Mouse (Mus musculus) right cerebral cortex, postnatal 25 days (tissue): ENCODE measurements around the gene Cdh3.
"Not testable (repeated sequence)": the region's sequence is repeated elsewhere in the genome, so short reads cannot be mapped to it uniquely, and the experiment has no call there.

Experiments used
- DNase-seq: peaks from one replicate; pipeline ENCODE4 v3.0.0; 2022

Cdh3 gene

DNA sequence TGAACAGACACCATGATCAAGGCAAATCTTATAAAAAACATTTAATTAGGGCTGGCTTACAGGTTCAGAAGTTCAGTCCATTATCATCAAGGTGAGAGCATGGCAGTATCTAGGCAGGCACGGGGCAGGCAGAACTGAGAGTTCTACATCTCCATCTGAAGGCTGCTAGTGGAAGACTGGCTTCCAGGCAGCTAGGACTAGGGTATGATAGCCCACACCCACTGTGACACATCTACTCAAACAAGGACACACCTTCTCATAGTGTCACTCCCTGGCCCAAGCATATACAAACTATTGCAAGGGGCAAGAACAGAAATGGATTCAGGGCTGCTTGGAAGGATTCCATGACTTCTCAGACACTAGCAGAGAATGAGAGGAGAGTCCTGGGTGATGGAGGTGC is 61.5 kb downstream of the Cdh3 start:
- not testable (repeated sequence) for DNase-seq

DNA sequence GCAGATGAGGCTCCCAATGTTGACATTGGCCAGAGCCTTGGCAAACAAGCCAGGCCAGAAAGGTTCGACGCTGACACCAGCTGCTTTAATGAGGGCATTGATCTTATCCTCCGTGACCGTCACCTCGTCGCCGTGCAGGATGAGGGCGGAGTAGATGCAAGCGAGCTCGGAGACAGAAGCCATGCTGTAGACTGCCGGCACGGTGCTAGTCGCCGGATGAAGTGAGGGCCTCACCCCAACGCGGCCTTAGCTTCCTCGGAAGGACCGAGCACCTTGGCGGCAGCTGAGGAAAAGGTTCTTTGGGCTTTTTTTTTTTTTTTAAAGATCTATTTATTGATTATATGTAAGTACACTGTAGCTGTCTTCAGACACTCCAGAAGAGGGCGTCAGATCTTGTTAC is 62.5 kb downstream of the Cdh3 start, which contains the start of gene Gm10073:
TSS of gene Gm10073 (minus strand) at position 294 of the 400 bp plus-strand sequence.
- DNase-seq, result not testable (repeated sequence)

DNA sequence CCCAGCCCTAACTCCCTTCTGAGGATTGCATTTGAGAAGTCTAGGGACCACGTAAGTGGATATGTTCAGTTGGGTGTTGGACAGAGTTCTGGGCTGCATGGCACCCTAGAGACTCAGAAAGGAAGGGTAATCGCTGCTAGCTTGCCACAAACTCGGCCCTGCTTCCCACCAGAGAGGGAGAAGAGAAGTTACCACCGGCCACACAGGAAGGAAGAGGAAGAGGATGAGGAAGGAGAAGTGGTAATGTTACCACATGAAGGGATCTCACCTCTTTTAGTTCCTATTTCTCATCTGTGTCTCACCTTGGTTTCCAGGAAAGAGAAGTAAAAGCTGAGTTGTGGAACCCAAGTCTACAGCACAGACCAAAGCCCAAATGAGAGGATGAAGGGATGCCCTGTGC is 63.6 kb downstream of the Cdh3 start:
- DNase-seq, result no peak

DNA sequence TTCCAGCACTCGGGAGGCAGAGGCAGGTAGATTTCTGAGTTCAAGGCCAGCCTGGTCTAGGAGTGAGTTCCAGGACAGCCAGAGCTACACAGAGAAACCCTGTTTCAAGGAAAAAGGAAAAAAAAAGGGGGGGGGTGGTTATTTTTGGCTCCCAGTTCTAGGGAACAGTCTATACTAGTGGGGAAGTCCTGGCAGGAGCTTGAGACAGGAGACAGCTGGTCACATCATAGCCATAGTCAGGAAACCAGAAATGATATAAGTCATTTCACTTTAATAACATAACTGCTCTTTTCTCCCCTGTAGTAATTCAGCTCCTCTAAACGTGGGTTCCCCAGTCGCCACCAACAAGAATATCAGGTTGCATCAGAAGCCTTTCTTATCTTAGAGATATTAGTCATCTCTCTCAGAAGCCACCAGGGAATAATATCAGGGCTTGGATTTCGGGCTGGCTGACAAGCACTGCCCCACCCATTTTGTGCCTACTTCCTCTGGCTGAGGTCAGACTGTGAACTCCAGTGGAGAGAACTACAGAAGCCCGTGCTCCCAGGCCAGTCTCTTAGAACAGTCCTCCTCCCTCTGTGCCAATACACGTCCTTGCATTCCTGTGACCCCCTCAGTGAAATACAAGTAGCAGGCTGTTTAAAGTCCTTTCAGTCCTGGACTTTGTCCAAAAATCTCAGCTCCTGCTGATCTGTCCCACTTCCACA is 66.3 kb downstream of the Cdh3 start:
- no peak for DNase-seq

DNA sequence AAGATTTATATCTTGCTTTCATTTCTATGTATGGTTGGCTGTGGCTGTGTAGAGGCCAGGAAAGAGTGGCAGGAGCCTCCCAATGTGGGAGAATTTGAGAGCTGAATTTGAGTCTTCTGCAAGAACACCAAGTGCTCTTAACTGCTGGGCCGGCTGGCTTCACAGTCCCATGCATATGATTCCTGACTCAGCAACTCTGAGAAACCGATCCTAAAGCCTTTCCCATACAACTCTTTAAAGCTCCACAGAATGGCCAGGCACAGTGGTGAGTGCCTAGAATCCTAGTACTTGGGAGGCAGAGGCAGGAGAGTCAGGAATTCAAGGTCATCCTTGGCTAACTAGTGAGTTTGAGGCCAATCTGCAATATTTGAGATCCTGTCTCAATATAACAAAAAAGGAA is 68.8 kb downstream of the Cdh3 start:
- DNase-seq, result no peak

DNA sequence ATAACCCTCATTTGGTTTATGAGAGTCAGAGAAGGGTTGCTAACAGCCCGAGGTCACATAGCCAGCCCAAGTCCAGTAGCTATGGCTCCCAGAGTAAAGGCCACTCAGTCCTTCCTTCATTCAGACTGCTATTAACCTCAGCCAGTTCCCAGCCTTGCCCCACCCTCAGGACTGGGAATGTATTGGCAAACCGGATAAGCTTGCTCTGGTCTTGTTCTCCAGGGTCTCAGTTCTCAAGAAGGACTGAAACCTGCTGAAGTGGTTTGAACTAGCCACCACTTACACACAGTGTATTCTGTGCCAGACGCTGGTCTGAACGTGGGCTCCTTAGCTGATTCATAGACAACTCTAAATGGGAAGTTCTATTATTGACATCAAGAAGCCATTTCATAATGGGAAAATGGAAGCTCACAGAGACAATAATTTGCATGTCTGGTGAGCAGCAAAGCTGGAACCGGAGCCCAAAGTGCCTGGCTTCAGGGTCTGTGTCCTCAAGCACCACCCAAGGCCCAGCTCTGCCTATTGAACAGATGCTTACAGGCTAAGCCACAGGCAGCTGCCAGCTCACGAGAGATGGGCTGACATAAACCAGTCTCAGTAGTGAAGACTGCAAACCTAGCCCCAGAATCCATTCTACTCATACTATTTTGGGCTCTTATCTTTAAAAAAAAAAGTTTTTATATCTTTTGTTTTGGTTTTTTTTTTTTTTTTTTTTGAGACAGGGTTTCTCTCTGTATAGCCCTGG is 70.8 kb downstream of the Cdh3 start:
- no peak for DNase-seq

DNA sequence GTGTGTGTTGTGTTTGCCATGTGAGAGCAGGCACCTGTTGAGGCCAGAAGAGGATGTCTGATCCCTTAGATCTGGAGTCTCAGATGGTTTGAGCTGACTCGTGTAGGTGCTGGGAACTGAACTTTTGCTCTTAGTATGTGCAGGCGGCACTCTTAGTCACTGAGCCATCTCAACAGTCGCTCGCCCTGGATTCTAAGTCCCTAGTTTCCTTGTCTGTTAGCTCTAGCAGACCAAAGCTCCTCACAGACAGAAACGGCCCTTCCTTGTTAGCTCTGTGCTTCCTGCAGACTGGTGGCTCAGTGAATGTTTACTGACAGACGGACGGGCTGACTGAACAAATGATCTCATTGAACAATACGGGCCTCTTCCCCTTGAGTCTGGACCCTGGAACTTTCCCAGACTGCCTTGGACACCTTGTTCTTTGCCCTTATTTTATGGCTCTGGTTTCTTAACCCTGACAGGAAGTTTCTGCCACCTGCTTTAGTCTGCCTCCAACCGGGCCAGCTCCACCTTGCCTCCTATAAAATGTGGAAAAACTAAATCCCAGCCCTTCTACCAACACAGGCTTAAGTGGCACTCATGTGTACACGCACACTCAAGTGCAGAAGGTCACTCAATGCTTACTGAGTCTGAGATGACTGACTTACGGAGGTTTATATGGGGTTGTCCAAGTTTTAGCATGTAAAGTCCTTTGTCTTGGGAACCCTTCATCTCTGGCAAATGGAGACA is 74.4 kb downstream of the Cdh3 start:
- no peak for DNase-seq

DNA sequence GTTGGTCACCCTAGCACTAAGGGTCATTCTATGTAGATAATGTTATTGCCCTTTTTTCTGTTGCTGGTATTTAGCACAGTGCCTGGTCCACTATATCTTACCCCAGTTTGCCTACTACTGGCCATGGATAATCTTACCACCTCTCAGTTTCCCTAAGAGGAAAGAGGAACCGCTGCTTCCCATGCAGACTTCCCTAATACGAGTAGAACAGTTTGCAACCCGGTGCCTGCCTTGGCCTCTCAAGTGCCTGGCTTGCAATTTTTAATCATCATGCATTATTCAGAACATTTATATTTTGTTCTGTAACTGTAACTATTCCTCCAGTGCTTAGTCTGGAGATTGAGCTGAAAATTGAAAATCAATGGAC is 75.0 kb downstream of the Cdh3 start:
- no peak for DNase-seq

DNA sequence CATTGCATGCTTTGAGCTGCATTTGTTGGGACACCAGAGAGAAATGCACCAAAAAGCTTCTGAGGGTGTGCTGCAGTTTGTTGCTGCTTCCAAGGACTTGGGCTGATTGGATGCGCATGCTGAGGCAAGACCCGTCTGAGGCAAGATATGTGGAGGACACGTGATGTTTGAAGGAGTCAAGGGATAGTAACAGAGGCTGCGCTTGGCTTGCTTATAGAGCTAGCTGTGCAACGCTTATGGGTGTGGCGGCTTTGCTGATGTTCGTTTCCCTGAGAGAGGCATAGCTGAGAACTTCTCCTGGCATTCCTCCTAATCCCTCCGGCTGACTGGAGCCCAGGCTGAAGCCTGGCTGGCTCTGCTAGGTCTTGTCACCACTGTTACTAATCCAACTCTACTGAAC is 76.2 kb downstream of the Cdh3 start:
- no peak for DNase-seq

DNA sequence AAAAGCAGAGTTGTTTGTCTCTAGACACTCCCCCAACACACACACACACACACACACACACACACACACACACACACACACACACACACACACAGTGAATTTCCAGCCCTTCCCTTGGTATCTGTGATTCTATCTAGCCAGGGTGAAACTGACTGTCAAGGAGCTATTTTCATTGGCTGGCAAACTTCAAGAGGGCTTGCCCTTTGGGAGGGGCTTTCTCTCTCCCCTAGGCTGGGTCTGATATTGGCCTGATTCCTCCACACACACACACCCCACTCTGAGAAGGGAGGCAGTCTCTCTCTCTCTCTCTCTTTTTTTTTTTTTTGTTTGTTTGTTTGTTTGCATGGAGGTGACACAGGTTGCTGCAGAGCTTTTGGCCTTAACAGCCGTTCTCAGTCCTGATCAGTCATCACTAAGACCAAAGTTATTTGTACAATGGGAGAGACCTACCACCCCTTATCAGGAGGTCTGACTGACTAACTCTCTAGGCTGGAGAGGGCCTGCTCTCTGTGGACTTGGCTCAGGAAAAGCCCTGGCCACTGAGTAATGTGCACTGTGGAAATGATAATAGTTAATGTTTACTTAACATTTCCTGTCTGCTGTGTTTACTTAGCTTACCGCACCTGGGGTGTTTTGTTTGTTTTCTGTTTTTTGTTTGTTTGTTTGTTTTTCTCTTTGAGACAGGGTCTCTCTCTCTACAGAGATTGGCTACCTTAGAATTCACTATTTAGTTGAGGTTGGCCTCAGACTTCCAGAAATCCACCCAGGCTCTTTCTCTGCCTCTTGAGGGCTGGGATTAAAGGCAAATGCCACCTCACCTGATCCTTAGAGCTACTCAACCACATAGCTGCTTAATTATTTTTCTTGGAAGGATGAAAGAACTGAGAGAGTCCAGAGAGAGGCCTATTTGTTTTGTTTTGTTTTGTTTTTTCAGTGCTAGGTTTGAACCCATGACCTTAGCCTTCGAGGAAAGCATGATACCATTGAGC is 78.0 kb downstream of the Cdh3 start:
- no peak for DNase-seq

DNA sequence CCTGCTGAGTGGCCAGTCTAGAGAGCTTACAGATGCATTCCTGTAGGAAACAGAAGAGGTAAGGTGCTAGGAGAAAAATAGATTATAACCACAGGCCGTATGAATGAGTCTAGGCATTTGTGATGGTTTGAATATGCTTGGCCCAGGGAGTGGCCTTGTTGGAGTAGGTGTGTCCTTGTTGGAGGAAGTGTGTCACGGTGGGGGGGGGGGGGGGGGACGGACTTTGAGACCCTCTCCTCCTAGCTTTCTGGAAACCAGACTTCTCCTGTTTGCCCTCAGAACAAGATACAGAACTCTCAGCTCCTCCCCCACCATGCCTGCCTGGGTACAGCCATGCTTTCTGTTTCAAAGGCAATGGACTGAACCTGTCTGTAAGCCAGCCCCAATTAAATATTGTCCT is 81.8 kb downstream of the Cdh3 start:
- DNase-seq, result no peak

DNA sequence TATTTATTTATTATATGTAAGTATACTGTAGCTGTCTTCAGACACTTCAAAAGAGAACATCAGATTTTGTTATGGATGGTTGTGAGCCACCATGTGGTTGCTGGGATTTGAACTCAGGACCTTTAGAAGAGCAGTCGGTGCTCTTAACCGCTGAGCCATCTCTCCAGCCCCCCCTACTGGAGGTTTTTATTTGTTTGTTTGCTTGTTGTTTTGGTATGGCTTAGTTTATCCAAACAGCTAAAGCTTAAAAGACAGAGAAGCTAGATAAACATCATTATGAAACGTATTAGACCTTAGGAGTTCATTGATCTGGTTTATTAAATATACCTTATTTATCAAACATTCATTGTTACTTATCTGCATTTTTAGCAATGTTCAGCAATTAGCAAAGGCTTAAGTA is 84.9 kb downstream of the Cdh3 start:
- not testable (repeated sequence) for DNase-seq

DNA sequence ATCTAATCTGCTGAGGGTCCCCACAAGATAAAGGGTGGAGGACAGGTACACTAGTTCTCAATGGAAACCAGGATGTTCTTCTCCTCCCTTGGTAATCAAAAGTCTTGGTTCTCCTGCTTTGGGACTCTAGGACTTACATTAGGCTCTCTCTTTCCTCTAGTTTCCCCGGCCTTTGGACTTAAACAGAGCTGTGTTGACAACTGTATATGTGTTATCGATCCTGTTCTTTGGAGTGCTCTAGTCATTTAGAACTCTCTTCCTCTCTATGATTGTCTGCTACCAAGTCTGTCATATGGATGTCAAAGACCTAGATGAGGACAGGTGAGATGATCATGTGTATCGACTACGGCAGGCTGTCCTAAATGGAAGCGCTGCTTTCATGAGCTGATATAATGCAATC is 86.4 kb downstream of the Cdh3 start:
- no peak for DNase-seq

DNA sequence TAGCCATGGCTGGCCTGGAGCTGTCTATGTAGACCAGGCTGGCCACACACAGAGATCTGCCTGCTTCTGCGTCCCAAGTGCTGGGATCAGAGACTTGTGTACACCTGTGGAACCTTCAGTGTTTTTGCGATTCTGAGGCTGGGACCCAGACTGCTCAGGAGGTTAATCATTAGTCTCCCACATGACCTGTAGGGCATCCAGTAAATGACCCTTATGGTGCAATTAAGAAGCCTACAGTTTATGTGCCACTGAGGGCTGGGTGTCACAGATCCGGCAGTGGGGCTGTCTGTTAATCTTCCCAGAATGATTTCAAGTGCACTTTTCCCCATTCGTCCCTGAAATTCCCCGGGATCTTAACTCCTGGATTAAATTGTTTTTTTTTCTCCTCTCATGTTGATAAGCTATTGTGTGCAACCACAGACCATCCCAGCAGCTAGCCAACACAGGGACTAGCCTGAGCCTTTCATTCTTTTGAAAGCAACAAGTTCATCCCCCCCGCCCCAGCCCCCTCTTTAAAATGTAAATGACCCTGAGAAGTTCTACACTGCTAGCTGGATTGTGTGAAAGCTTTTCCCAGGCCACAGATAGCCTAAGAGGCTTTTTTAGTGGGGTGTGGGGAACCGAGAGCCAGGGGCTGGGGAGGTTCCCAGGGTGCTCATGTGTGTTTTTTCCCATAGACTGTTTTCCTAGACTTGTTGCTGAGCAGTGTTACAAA is 88.7 kb downstream of the Cdh3 start:
- no peak for DNase-seq

DNA sequence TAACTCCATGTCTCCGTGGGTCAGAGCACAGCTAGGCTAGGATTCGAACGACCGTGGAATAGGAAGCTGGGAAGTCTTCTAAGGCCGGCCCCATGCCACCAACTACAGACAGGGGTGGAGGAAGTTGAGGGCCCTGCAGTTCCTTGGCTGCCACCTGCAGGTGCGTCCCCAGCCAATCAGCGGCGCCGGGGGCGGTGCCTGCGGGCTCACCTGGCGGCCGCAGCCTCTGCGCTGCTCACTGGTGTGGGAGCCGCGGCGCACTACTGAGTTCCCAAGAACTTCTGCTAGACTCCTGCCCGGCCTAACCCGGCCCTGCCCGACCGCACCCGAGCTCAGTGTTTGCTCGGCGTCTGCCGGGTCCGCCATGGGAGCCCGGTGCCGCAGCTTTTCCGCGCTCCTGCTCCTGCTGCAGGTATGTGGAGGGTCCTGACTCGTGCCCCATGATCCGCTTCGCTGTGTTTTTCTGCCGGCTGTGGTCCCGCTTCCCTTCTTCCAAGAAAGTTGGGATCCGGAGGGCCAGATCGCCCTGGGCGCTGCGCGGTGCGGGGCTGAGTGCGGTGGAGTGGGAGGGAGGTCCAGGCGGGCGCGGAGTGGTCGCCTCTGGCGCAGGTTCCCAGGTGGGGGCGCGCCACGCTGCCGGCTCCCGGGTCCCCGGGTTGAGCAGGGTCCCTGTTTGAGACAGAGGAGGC is 92.6 kb downstream of the Cdh3 start, which contains the start of gene Cdh1:
TSS of gene Cdh1 (plus strand) at position 221 of the 689 bp plus-strand sequence.
- DNase-seq, result peak; percentile 35

DNA sequence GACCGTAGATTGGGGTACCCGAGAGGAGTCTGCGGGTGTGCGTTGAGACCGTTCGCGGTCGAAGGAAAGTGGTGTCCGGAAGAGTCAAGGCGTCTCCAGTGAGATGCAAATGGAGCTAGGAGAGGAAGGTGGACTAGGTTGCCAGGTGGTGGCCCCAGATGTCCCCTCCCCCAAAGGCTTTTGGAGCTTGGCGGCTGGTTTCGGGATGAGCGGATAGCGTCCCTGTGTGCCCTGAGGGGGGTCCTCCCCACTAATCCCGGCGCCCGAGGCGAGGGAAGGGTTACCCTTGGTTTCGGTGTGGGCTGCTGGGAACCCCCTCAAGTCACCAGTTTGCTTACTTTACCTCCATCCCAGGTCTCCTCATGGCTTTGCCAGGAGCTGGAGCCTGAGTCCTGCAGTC is 93.2 kb downstream of the Cdh3 start:
- no peak for DNase-seq

DNA sequence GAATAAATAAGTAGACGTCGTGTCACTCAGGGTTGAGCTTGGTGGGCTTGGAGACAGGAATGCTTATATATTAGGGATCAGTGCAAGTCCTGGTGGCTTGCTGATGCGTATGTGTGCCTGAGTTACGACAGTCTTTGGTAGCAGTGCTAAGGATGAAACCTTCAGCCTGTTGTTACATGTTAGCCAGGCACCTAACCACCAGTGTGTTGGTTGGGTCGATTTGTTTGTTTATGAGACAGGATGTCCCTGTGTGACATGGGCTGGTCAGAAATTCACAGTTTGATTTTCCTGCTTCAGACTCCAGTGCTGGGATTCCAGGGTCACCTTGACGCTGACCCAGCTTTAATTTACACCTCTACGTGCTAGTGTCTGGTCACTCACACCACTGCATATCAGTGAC is 95.0 kb downstream of the Cdh3 start:
- DNase-seq, result no peak

DNA sequence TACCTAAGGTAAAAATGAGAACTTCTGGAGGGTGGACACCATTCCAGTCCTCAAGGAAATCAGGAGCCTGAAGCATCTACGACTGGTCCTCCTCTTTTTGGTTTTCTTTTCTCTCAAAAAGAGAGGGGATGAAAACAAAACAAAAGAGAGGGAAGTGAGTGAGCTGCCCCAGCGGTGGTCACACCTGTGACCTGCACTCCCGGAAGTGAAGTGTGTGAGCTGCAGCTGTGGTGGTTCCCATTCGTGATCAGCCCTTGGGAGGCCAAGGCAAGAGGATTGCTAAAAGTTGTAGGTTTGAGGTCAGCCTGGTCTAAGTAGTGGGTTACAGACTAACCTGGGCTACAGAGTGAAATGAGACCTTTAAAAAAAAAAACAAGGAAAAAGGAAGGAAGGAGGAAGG is 95.4 kb downstream of the Cdh3 start:
- no peak for DNase-seq

DNA sequence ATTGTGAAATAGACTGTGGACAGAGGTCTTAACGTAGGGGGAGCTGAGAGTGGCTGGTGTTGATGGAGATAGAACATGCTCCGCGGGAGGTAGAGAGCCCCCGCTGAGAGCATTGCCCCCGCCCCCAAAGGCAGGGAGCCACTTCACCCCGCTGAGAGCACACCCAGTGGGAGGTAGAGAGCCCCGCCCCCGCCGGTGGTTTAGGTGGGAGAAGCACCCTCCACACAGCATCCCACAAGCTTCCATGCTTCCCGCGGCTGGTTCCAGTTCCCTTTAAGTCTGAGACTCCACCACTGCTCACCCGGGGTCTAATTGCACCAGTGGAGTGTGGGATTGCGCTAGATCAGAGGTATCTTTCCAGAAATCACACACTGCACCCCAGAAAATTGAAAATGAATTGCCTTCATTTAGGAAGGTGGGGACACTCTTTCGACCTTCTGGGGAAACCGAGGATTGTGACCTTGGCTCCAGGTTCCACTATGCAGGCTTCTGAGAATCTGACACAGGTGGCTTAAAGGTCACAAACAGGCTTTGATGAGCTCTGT is 96.0 kb downstream of the Cdh3 start:
- no peak for DNase-seq
